Mouse (Mus musculus) C2C12 (cell line): ENCODE measurements around the gene 2010111I01Rik. TPM values are rescaled to one million over a fixed set of nuclear protein-coding genes. Genes with fewer than 3 reads are reported as not detected.

Experiments
- H3K27me3 ChIP-seq: one replicate; pipeline ENCODE4 v1.6.1; 2011; ENCODE audit not compliant: control insufficient read depth, insufficient read depth, insufficient read length
- H3K36me3 ChIP-seq: one replicate; pipeline ENCODE4 v1.6.1; 2011; ENCODE audit not compliant: control insufficient read depth, insufficient read depth
- H3K4me3 ChIP-seq: one replicate; pipeline ENCODE4 v1.5.1; 2011; ENCODE audit warnings: mild to moderate bottlenecking, control low read depth; ENCODE audit not compliant: poor library complexity, insufficient read depth, severe bottlenecking
- H3K79me2 ChIP-seq: one replicate; pipeline ENCODE4 v1.6.1; 2011; ENCODE audit not compliant: control insufficient read depth, insufficient read depth
- H3K79me3 ChIP-seq: one replicate; pipeline ENCODE4 v1.6.1; 2011; ENCODE audit warnings: low read depth, control low read depth
- H3ac ChIP-seq: one replicate; pipeline ENCODE3; 2011; ENCODE audit warnings: low read depth; ENCODE audit not compliant: control insufficient read depth, insufficient read length
- CEBPB ChIP-seq: IDR thresholded peaks from one replicate; pipeline ENCODE4 v1.6.1; 2011; ENCODE audit warnings: low read depth, mild to moderate bottlenecking, control low read depth, moderate library complexity
- CTCF ChIP-seq: IDR thresholded peaks from one replicate; pipeline ENCODE4 v1.5.1; 2011; ENCODE audit not compliant: control insufficient read depth, insufficient read depth, insufficient read length
- FOSL1 ChIP-seq: IDR thresholded peaks from one replicate; pipeline ENCODE4 v1.8.0; 2011; ENCODE audit warnings: mild to moderate bottlenecking, low read length; ENCODE audit not compliant: poor library complexity, insufficient read depth, severe bottlenecking
- MAX ChIP-seq: IDR thresholded peaks from one replicate; pipeline ENCODE4 v1.6.1; 2011; ENCODE audit warnings: mild to moderate bottlenecking, control low read depth
- MYOD1 ChIP-seq: IDR thresholded peaks from one replicate; pipeline ENCODE4 v1.6.1; 2011; ENCODE audit warnings: low read depth; ENCODE audit not compliant: control insufficient read depth, insufficient read length
- MYOG ChIP-seq: IDR thresholded peaks from one replicate; pipeline ENCODE4 v1.6.1; 2011; ENCODE audit not compliant: control insufficient read depth, insufficient read length; ENCODE audit errors: extremely low read depth
- USF1 ChIP-seq: IDR thresholded peaks from one replicate; pipeline ENCODE4 v1.6.1; 2011; ENCODE audit warnings: low read depth, mild to moderate bottlenecking, control low read depth, moderate library complexity
- polyA plus RNA-seq: library from polyadenylated mRNA; unstranded; fragments of >200 nt; fragmentation: generic; extraction: Trizol; gene quantifications from one replicate; pipeline ENCODE4 v1.2.1, GENCODE M21; 2012; ENCODE audit warnings: missing spikeins

The 2010111I01Rik gene
- polyA plus RNA-seq, 1 experiment = 91.7 TPM

DNA sequence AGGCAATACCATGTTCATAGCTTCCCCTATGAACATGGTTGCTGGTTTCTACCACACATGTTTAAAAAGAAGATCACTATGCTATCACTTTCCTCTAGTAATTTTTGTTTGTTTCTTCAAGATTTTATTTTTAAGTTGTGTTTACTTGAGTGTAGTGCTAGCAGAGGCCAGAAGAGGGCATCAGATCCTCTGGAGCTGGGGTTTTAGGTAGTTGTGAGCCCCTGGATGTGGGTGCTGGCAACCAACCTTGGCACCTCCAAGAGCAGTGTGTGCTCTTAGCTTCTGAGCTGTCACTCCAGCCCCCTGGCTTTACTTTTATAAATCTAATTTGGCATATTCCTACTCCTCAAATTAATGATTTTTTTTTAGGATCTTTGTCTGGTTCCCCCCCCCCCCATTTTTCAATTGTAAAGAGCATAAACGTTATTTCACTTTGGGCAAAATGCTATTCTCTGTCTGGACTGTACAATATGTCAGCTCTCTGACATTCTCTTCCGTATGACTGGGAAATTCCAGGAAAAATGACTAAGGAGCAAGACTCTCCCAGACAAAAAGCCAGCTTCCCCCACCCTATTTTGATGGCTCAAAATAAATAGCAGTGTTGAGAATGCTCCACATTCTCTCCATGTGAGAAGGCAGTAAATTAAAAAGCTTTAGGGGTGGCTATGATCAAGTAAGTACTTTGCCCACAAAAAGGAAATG is 81.0 kb downstream of the 2010111I01Rik start:
- Histone ChIP-seq H3ac (no peak overlapping the region), H3K36me3 (no peaks in the 10 kb centered on the region), H3K79me3 (no peaks in the 10 kb centered on the region), H3K27me3 (no peaks in the 10 kb centered on the region), H3K79me2 (no peaks in the 10 kb centered on the region), H3K4me3 (no peak overlapping the region)
- TF ChIP-seq CTCF (no peak), USF1 (no peak), MAX (no peak), CEBPB (no peak), MYOG (no peak), FOSL1 (no peak)

DNA sequence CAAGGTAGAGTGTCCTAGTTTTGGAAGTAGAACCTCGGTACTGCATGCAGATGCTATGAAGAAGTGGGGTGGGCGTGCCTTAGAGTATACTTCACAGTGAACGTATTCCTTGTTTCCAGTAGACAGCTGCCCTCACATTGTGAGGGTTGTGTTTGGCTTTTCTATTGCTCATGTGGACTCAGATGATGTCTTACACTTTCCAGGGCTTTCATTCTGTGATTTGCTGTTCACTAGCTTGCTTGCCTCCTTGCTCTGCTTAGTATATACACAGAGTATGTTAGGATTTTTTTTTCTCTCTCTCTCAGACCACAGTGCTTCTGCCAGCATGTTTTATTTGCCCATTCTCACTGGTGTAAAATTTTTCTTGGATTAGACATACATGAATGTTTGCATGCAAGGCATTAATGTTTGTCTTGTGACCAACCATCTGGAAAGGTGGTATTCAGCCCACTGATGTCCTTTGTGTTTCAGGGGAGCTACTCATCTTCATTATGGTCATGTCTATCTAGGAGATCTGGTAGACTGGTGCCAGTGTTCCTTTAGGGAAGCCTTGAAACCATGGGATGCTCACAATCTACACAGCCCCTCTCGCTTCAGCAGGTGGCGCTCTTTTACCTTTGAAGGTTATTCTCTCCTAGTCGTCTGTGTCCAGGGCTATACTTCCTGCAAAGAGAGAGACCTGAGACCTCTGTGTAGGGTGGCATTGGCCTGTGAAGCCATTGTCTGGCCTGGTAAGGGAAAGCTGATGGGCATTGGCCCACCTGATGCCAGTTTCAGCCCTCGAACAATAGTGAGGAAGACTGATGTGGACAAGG is 81.7 kb downstream of the 2010111I01Rik start:
- TF ChIP-seq CTCF (peak; percentile 52), MYOG (no peak), USF1 (no peak), MAX (peak; percentile 37), FOSL1 (no peak)
- Histone ChIP-seq H3K27me3 (no peaks in the 10 kb centered on the region), H3K79me3 (no peaks in the 10 kb centered on the region), H3K4me3 (no peak overlapping the region), H3K79me2 (no peaks in the 10 kb centered on the region), H3K36me3 (no peaks in the 10 kb centered on the region), H3ac (peak overlapping the region; percentile 35)

DNA sequence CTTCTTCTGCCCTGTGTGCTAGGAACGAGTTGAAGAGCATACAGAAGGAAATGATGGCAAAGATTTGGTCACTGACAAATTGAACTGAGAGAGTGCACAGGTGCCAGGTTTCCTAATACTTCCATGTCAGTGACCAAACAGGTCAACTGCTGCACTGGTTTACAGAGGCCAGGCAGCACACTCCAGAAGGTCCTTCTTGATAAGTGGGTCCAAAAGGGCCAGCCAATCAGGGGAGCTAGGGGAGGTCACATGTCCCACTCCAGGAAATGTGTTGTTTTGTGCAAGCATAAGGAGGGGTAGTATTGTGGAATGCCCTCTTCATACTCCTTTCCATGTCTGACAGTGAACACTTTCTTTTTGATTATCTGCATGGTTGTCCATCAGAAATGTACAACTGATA is 99.0 kb downstream of the 2010111I01Rik start:
- H3ac ChIP-seq = no peak overlapping the region
- TF ChIP-seq USF1 (peak; percentile 70), MAX (no peak), MYOG (no peak), MYOD1 (no peak), CEBPB (no peak)
- H3K36me3 ChIP-seq = no peaks in the 10 kb centered on the region
- H3K79me3 ChIP-seq = no peaks in the 10 kb centered on the region
- H3K79me2 ChIP-seq = no peaks in the 10 kb centered on the region
- no peak overlapping the region for H3K4me3 ChIP-seq
- no peaks in the 10 kb centered on the region for H3K27me3 ChIP-seq

DNA sequence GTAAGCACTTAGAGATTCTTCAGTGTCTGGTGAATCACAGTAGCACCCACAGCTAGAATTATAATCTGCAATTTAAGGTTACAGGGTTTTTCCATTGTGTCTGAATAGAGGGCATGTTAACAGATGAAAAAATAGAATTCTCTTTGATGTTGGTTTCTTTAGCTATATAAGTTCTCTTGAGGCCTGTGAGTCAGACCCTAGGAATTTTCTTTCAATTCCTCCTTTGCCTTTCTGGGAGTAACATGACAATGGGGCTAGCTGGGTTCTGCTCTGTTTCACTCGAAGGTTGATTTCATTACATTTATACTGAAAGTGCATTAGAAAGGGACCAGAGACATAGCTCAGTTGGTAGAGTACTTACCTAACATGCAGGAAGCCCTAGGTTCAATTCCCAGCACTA is 101.9 kb downstream of the 2010111I01Rik start:
- no peak overlapping the region for H3ac ChIP-seq
- H3K79me3 ChIP-seq = no peaks in the 10 kb centered on the region
- no peaks in the 10 kb centered on the region for H3K79me2 ChIP-seq
- H3K36me3 ChIP-seq = no peaks in the 10 kb centered on the region
- no peak overlapping the region for H3K4me3 ChIP-seq
- no peaks in the 10 kb centered on the region for H3K27me3 ChIP-seq
- no peak for TF ChIP-seq CEBPB
- no peak for TF ChIP-seq MYOG
- TF ChIP-seq MAX = no peak
- no peak for TF ChIP-seq CTCF
- peak; percentile 75 for TF ChIP-seq FOSL1

DNA sequence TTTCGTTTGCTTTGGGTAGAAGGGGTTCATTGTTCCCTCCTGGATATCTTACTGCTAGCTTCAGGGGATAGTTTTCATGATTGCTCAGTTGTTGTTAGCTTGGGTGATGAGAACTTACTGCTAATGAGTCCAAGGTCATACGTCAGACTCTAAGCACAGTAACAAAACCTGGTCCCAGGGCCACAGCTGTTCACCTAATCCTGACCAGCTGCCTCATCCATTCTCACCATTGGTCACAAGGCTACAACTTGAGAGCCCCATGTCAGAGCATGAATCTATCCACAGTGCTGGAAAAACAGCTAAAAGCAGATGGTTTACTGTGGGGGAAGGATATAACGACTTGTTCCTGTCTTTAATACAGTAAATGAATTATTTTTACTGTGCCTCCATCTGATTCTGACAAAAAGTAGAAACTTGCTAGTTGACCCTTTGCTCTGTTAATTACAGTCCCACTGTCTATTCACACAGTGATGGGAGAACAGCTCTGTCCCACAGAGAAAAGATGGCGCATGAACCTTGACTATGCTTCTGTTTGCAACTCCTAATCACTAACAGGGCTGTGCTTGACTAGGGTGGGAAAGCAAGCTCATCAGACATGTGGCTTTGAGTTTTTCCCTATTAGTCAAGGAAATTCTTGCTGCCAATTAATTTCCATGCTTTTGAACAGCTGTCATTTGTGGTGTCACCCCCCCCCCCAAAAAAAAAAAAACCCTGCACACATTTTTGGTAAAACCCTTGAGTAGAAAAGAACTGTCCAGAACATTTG is 103.9 kb downstream of the 2010111I01Rik start:
- Histone ChIP-seq H3K79me3 (no peaks in the 10 kb centered on the region), H3K4me3 (no peak overlapping the region), H3ac (no peak overlapping the region), H3K27me3 (no peaks in the 10 kb centered on the region), H3K36me3 (no peaks in the 10 kb centered on the region), H3K79me2 (no peaks in the 10 kb centered on the region)
- TF ChIP-seq MAX = no peak
- no peak for TF ChIP-seq USF1
- TF ChIP-seq MYOG = no peak
- no peak for TF ChIP-seq CTCF
- TF ChIP-seq FOSL1 = no peak
- TF ChIP-seq CEBPB = no peak
- TF ChIP-seq MYOD1 = no peak

DNA sequence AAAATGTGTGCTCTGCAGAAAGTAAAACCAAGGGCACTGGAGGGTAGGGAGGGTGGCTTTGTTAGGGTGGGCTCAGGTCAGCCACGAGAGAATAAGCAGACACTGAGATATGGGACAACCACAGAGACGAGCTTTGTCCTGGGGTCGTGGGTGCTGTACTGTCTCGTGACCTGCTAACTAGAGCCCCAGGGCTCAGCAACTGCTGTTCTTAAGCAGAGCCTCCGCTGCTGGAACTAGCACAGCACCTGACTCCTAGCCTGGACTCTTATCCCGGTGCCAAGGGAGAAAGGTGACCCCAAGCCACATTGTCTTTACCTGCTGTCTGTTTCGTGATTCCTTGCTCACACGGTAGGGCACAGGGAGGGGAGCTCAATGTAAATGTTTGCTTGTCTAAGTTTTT is 107.2 kb downstream of the 2010111I01Rik start:
- Histone ChIP-seq H3K36me3 (no peaks in the 10 kb centered on the region), H3K79me3 (no peaks in the 10 kb centered on the region), H3K79me2 (no peaks in the 10 kb centered on the region), H3K4me3 (no peak overlapping the region), H3ac (no peak overlapping the region), H3K27me3 (no peaks in the 10 kb centered on the region)
- TF ChIP-seq MYOD1 (no peak), USF1 (no peak), MAX (no peak), CEBPB (no peak), MYOG (no peak), FOSL1 (no peak), CTCF (no peak)
